Mouse (Mus musculus) cortical plate, adult 2 months (tissue): ENCODE data around the gene Ankrd23.

Experiments
- CTCF ChIP-seq: fragments of 200-500 bp; IDR thresholded peaks from 2 replicates; pipeline ENCODE4 v1.5.1; 2011; ENCODE audit warnings: mild to moderate bottlenecking, control low read depth, low read length; ENCODE audit not compliant: insufficient read depth; ENCODE audit errors: extremely low read depth
- POLR2A ChIP-seq: fragments of 200-500 bp; IDR thresholded peaks from 2 replicates; pipeline ENCODE4 v1.6.1; 2011; ENCODE audit warnings: mild to moderate bottlenecking, low read length, control low read depth; ENCODE audit not compliant: insufficient read depth; ENCODE audit errors: extremely low read depth

GRCm38 (mm10) chr1:36581260-36581659, 44.6 kb upstream of the Ankrd23 start:
- TF ChIP-seq CTCF, result no peak
- TF ChIP-seq POLR2A, result no peak
